Mouse (Mus musculus) limb, embryonic 12.5 days (tissue): ENCODE measurements around the gene Olfr1012. TPM values are rescaled to one million over a fixed set of nuclear protein-coding genes. Genes with fewer than 3 reads are reported as not detected.

Experiments
- polyA plus RNA-seq: library from polyadenylated mRNA; unstranded; fragments of >200 nt; fragmentation: Nextera tagmentation; extraction: Ambion mirVana; gene quantifications from 2 replicates; pipeline ENCODE4 v1.2.1, GENCODE M21; 2016

The Olfr1012 gene
- polyA plus RNA-seq, 1 experiment from 2014 or later: not detected

Other genes with a start within 250 kb of the Olfr1012 start
- gene 4833423E24Rik, start 243.7 kb downstream of the Olfr1012 start, polyA plus RNA-seq: not detected in 2 replicates
- gene Olfr996, start 183.6 kb downstream of the Olfr1012 start, polyA plus RNA-seq: not detected in 2 replicates
- not detected in 2 replicates for gene Olfr998, start 173.8 kb downstream of the Olfr1012 start, polyA plus RNA-seq
- gene Olfr1000, start 150.9 kb downstream of the Olfr1012 start, polyA plus RNA-seq: not detected in 2 replicates
- gene Olfr1002, start 112.1 kb downstream of the Olfr1012 start, polyA plus RNA-seq: not detected in 2 replicates
- gene Olfr154, start 98.3 kb downstream of the Olfr1012 start, polyA plus RNA-seq: not detected in 2 replicates
- not detected in 2 replicates for gene Olfr1006, start 84.0 kb downstream of the Olfr1012 start, polyA plus RNA-seq
- gene Olfr1008, start 73.3 kb downstream of the Olfr1012 start, polyA plus RNA-seq: not detected in 2 replicates
- gene Olfr1009, start 47.3 kb downstream of the Olfr1012 start, polyA plus RNA-seq: not detected in 2 replicates
- gene Olfr1013, start 4.3 kb upstream of the Olfr1012 start, polyA plus RNA-seq: not detected in 2 replicates
- gene Olfr1014, start 9.9 kb upstream of the Olfr1012 start, polyA plus RNA-seq: not detected in 2 replicates
- gene Olfr1015, start 19.3 kb upstream of the Olfr1012 start, polyA plus RNA-seq: not detected in 2 replicates
- not detected in 2 replicates for gene Olfr1016, start 39.8 kb upstream of the Olfr1012 start, polyA plus RNA-seq
- not detected in 2 replicates for gene Olfr1018, start 55.7 kb upstream of the Olfr1012 start, polyA plus RNA-seq
- gene Olfr1019, start 82.7 kb upstream of the Olfr1012 start, polyA plus RNA-seq: not detected in 2 replicates
- gene Olfr1020, start 84.3 kb upstream of the Olfr1012 start, polyA plus RNA-seq: not detected in 2 replicates
- not detected in 2 replicates for gene Olfr1022, start 105.8 kb upstream of the Olfr1012 start, polyA plus RNA-seq
- not detected in 2 replicates for gene Olfr1023, start 122.9 kb upstream of the Olfr1012 start, polyA plus RNA-seq
- not detected in 2 replicates for gene Olfr1024, start 142.3 kb upstream of the Olfr1012 start, polyA plus RNA-seq
- not detected in 2 replicates for gene Olfr1025-ps1, start 152.4 kb upstream of the Olfr1012 start, polyA plus RNA-seq
- not detected in 2 replicates for gene Olfr1026, start 158.8 kb upstream of the Olfr1012 start, polyA plus RNA-seq
- not detected in 2 replicates for gene Olfr1028, start 187.7 kb upstream of the Olfr1012 start, polyA plus RNA-seq
- gene Olfr1029, start 211.1 kb upstream of the Olfr1012 start, polyA plus RNA-seq: not detected in 2 replicates
- gene Olfr1030, start 216.5 kb upstream of the Olfr1012 start, polyA plus RNA-seq: not detected in 2 replicates
- not detected in 2 replicates for gene Olfr1031, start 227.5 kb upstream of the Olfr1012 start, polyA plus RNA-seq
- gene Olfr1032, start 242.8 kb upstream of the Olfr1012 start, polyA plus RNA-seq: not detected in 2 replicates